Mouse (Mus musculus): Measurements from ENCODE around the gene Srd5a3.

GRCm38 (mm10) chr5:76115436-76116041, 24.5 kb upstream of the Srd5a3 start:
- TF ChIP-seq CTCF (IDR thresholded peaks at IDR 0.05; ENCODE audit: low read depth, low read length), result no peak
- TF ChIP-seq EP300 (IDR thresholded peaks at IDR 0.05; ENCODE audit: insufficient read depth, low read depth, low read length), result no peak
- no peak for TF ChIP-seq POLR2A (IDR thresholded peaks at IDR 0.05; ENCODE audit: insufficient read depth, low read length)
